Mouse (Mus musculus) liver, embryonic 13.5 days (tissue): ENCODE measurements around the gene Ltb4r2. TPM values are rescaled to one million over a fixed set of nuclear protein-coding genes. Genes with fewer than 3 reads are reported as not detected.
A peak's percentile ranks its signal among the peaks of the same experiment; 100 is the strongest.

ENCODE experiments used
- ATAC-seq: fragments of 200-750 bp; cut with Nextera tagmentation; 2 replicates; pipeline ENCODE4 v1.8.0; 2017; ENCODE audit warnings: low read depth, mild to moderate bottlenecking, moderate number of reproducible peaks, moderate library complexity
- DNase-seq: peaks from one replicate; pipeline ENCODE4 v3.0.0; 2022
- H3K27ac ChIP-seq: fragments of 300-500 bp; sonication (generic); 2 replicates; pipeline ENCODE4 v1.5.1; 2015; ENCODE audit warnings: moderate library complexity, mild to moderate bottlenecking, inconsistent platforms
- H3K27me3 ChIP-seq: fragments of 300-500 bp; sonication (generic); 2 replicates; pipeline ENCODE4 v1.6.1; 2015; ENCODE audit warnings: mild to moderate bottlenecking, inconsistent platforms
- H3K36me3 ChIP-seq: fragments of 300-500 bp; sonication (generic); 2 replicates; pipeline ENCODE4 v1.6.1; 2015; ENCODE audit warnings: mild to moderate bottlenecking, inconsistent platforms
- H3K4me1 ChIP-seq: fragments of 300-500 bp; sonication (generic); replicated peaks from 2 replicates; pipeline ENCODE4 v1.6.1; 2015; ENCODE audit warnings: inconsistent platforms
- H3K4me2 ChIP-seq: fragments of 300-500 bp; sonication (generic); 2 replicates; pipeline ENCODE4 v1.6.1; 2015; ENCODE audit warnings: inconsistent platforms, mild to moderate bottlenecking, moderate library complexity
- H3K4me3 ChIP-seq: fragments of 300-500 bp; sonication (generic); replicated peaks from 2 replicates; pipeline ENCODE4 v1.5.1; 2015; ENCODE audit warnings: mild to moderate bottlenecking, inconsistent platforms
- H3K9ac ChIP-seq: fragments of 300-500 bp; sonication (generic); 2 replicates; pipeline ENCODE4 v1.6.1; 2015; ENCODE audit warnings: mild to moderate bottlenecking, inconsistent platforms
- H3K9me3 ChIP-seq: fragments of 300-500 bp; sonication (generic); replicated peaks from 2 replicates; pipeline ENCODE4 v1.6.1; 2016; ENCODE audit warnings: inconsistent platforms
- WGBS: fragments of 180-500 bp; shearing (Covaris S2); methylation state at CpG from one replicate; pipeline ENCODE4 v1.1.7; 2015; ENCODE audit not compliant: insufficient replicate concordance; 5-methylcytosine and 5-hydroxymethylcytosine counted together
- polyA plus RNA-seq: library from polyadenylated mRNA; unstranded; fragments of >200 nt; fragmentation: Nextera tagmentation; extraction: Ambion mirVana; gene quantifications from 2 replicates; pipeline ENCODE4 v1.2.1, GENCODE M21; 2015

The Ltb4r2 gene
- polyA plus RNA-seq, 1 experiment from 2014 or later = 0.92 TPM

- ATAC-seq = peak; percentile 5; the same call in 1 of the 2 replicates
- peaks cover 41% of the 10 kb centered on the region for H3K4me1 ChIP-seq
- peak overlapping the region; percentile 81 for H3K4me3 ChIP-seq
- no peak for DNase-seq
- H3K9ac ChIP-seq = peak overlapping the region; percentile 80
- H3K27me3 ChIP-seq = no peaks in the 10 kb centered on the region
- H3K4me2 ChIP-seq = peak overlapping the region; percentile 89
- 26% methylated on average over 8 of the region's 8 CpGs for WGBS
- no peaks in the 10 kb centered on the region for H3K9me3 ChIP-seq
- peak overlapping the region; percentile 62 for H3K27ac ChIP-seq
- peaks cover 19% of the 10 kb centered on the region for H3K36me3 ChIP-seq
Observed at GRCm38 (mm10) chr14:55722438-55722945, 38.7 kb upstream of the Ltb4r2 start.

GRCm38 (mm10) chr14:55723433-55723832 lies 37.8 kb upstream of the Ltb4r2 start:
- no peak overlapping the region for H3K4me3 ChIP-seq
- DNase-seq (no peak), ATAC-seq (no peak)
- no peak overlapping the region for H3K9ac ChIP-seq
- H3K27ac ChIP-seq = peak overlapping the region; percentile 62
- H3K27me3 ChIP-seq = no peaks in the 10 kb centered on the region
- H3K36me3 ChIP-seq = peaks cover 13% of the 10 kb centered on the region
- no peaks in the 10 kb centered on the region for H3K9me3 ChIP-seq
- WGBS = 76% methylated on average over 7 of the region's 7 CpGs
- H3K4me2 ChIP-seq = no peak overlapping the region
- H3K4me1 ChIP-seq = peaks cover 43% of the 10 kb centered on the region

- H3K27ac ChIP-seq = no peak overlapping the region
- H3K4me1 ChIP-seq = peaks cover 46% of the 10 kb centered on the region
- 29% methylated on average over 8 of the region's 8 CpGs for WGBS
- H3K27me3 ChIP-seq = no peaks in the 10 kb centered on the region
- H3K4me3 ChIP-seq = no peak overlapping the region
- no peak for ATAC-seq
- H3K36me3 ChIP-seq = peaks cover 6% of the 10 kb centered on the region; the same call in 1 of the 2 replicates
- H3K4me2 ChIP-seq = no peak overlapping the region
- DNase-seq = no peak
- no peaks in the 10 kb centered on the region for H3K9me3 ChIP-seq
- no peak overlapping the region; the same call in 1 of the 2 replicates for H3K9ac ChIP-seq
Observed at GRCm38 (mm10) chr14:55724411-55724871, 36.8 kb upstream of the Ltb4r2 start.

- no peaks in the 10 kb centered on the region for H3K36me3 ChIP-seq
- H3K4me3 ChIP-seq = no peak overlapping the region
- H3K4me1 ChIP-seq = peaks cover 45% of the 10 kb centered on the region
- ATAC-seq = no peak
- no peak overlapping the region for H3K9ac ChIP-seq
- H3K4me2 ChIP-seq = no peak overlapping the region
- 0 out of 2 replicates have a peak, but pooled peaks cover 4% of the 10 kb centered on the region for H3K27me3 ChIP-seq
- no peaks in the 10 kb centered on the region for H3K9me3 ChIP-seq
- no peak overlapping the region for H3K27ac ChIP-seq
- no peak for DNase-seq
Observed at GRCm38 (mm10) chr14:55726261-55726660, 35.0 kb upstream of the Ltb4r2 start.

- DNase-seq = no peak
- H3K27me3 ChIP-seq = 0 out of 2 replicates have a peak, but pooled peaks cover 7% of the 10 kb centered on the region
- H3K9me3 ChIP-seq = no peaks in the 10 kb centered on the region
- no peak overlapping the region for H3K27ac ChIP-seq
- no peaks in the 10 kb centered on the region for H3K36me3 ChIP-seq
- no peak overlapping the region for H3K4me2 ChIP-seq
- ATAC-seq = no peak
- no peak overlapping the region for H3K4me3 ChIP-seq
- no peak overlapping the region for H3K9ac ChIP-seq
- H3K4me1 ChIP-seq = peaks cover 30% of the 10 kb centered on the region
- WGBS = 52% methylated on average over 8 of the region's 8 CpGs
Observed at GRCm38 (mm10) chr14:55727889-55728685, 33.1 kb upstream of the Ltb4r2 start.

GRCm38 (mm10) chr14:55730116-55730515 lies 31.1 kb upstream of the Ltb4r2 start:
- Histone ChIP-seq H3K9me3 (no peaks in the 10 kb centered on the region), H3K9ac (no peak overlapping the region), H3K27ac (no peak overlapping the region), H3K4me3 (no peak overlapping the region), H3K36me3 (no peaks in the 10 kb centered on the region), H3K27me3 (0 out of 2 replicates have a peak, but pooled peaks cover 9% of the 10 kb centered on the region), H3K4me2 (no peak overlapping the region), H3K4me1 (0 out of 2 replicates have a peak, but pooled peaks cover 12% of the 10 kb centered on the region)
- 67% methylated on average over 7 of the region's 7 CpGs for WGBS
- ATAC-seq (no peak), DNase-seq (no peak)

GRCm38 (mm10) chr14:55730531-55731032 lies 30.6 kb upstream of the Ltb4r2 start:
- no peak overlapping the region for H3K4me3 ChIP-seq
- ATAC-seq (0 out of 2 replicates have a peak, but pooled peaks have one; percentile 39), DNase-seq (no peak)
- H3K9me3 ChIP-seq = no peaks in the 10 kb centered on the region
- H3K4me2 ChIP-seq = no peak overlapping the region
- H3K27ac ChIP-seq = no peak overlapping the region
- H3K27me3 ChIP-seq = 0 out of 2 replicates have a peak, but pooled peaks cover 9% of the 10 kb centered on the region
- no peak overlapping the region for H3K9ac ChIP-seq
- WGBS = 59% methylated on average over 7 of the region's 7 CpGs
- H3K4me1 ChIP-seq = 0 out of 2 replicates have a peak, but pooled peaks cover 12% of the 10 kb centered on the region
- no peaks in the 10 kb centered on the region for H3K36me3 ChIP-seq

- Histone ChIP-seq H3K9ac (no peak overlapping the region), H3K27me3 (0 out of 2 replicates have a peak, but pooled peaks cover 9% of the 10 kb centered on the region), H3K4me2 (no peak overlapping the region), H3K36me3 (peaks cover 7% of the 10 kb centered on the region), H3K4me3 (no peak overlapping the region), H3K9me3 (no peaks in the 10 kb centered on the region), H3K27ac (no peak overlapping the region), H3K4me1 (0 out of 2 replicates have a peak, but pooled peaks cover 7% of the 10 kb centered on the region)
- DNase-seq (no peak), ATAC-seq (no peak)
- WGBS = 56% methylated on average over 10 of the region's 10 CpGs
Observed at GRCm38 (mm10) chr14:55733889-55734288, 27.3 kb upstream of the Ltb4r2 start.

GRCm38 (mm10) chr14:55734869-55735268 lies 26.4 kb upstream of the Ltb4r2 start:
- Histone ChIP-seq H3K9me3 (no peaks in the 10 kb centered on the region), H3K4me3 (no peak overlapping the region), H3K27ac (no peak overlapping the region), H3K27me3 (0 out of 2 replicates have a peak, but pooled peaks cover 5% of the 10 kb centered on the region), H3K4me2 (no peak overlapping the region), H3K4me1 (0 out of 2 replicates have a peak, but pooled peaks cover 7% of the 10 kb centered on the region), H3K9ac (no peak overlapping the region), H3K36me3 (peaks cover 13% of the 10 kb centered on the region)
- no peak for DNase-seq
- no peak for ATAC-seq
- 62% methylated on average over 7 of the region's 7 CpGs for WGBS

- Histone ChIP-seq H3K4me1 (0 out of 2 replicates have a peak, but pooled peaks cover 7% of the 10 kb centered on the region), H3K4me3 (no peak overlapping the region), H3K4me2 (no peak overlapping the region), H3K27me3 (0 out of 2 replicates have a peak, but pooled peaks cover 5% of the 10 kb centered on the region), H3K9me3 (no peaks in the 10 kb centered on the region), H3K27ac (no peak overlapping the region), H3K36me3 (peaks cover 18% of the 10 kb centered on the region), H3K9ac (no peak overlapping the region)
- DNase-seq (no peak), ATAC-seq (no peak)
- WGBS = 61% methylated on average over 3 of the region's 3 CpGs
Observed at GRCm38 (mm10) chr14:55735334-55735733, 25.9 kb upstream of the Ltb4r2 start.

GRCm38 (mm10) chr14:55735758-55736157 lies 25.5 kb upstream of the Ltb4r2 start:
- H3K9ac ChIP-seq = no peak overlapping the region
- H3K9me3 ChIP-seq = no peaks in the 10 kb centered on the region
- H3K4me2 ChIP-seq = no peak overlapping the region
- H3K4me1 ChIP-seq = 0 out of 2 replicates have a peak, but pooled peaks cover 3% of the 10 kb centered on the region
- DNase-seq (no peak), ATAC-seq (no peak)
- no peak overlapping the region for H3K27ac ChIP-seq
- peaks cover 22% of the 10 kb centered on the region for H3K36me3 ChIP-seq
- no peak overlapping the region for H3K4me3 ChIP-seq
- WGBS = 63% methylated on average over 4 of the region's 4 CpGs
- 0 out of 2 replicates have a peak, but pooled peaks cover 5% of the 10 kb centered on the region for H3K27me3 ChIP-seq
